In genomic region chr15:80920346-80920745, GRCm38 (mm10) we compare ENCODE assay signal across 11 mouse cellular contexts.
"Had no signal": no experiment of that assay in that cellular context is flagged by ENCODE, and none has a peak within 500 bp of the region (broad histone marks: within the 10 kb centered on the region; RNA-seq: fewer than 3 reads in every experiment).

No protein-coding gene starts in this region.

- DNase-seq: retina, postnatal 1 day; right cerebral cortex, postnatal 14 days; right cerebral cortex, postnatal 25 days; right cerebral cortex, postnatal 4 days; spleen, adult 18-20 months; thymus, adult 18-20 months; thymus, adult 2 months; thymus, postnatal 14 days; thymus, postnatal 25 days; thymus, postnatal 36 days; thymus, postnatal 4 days had no signal
